Mouse (Mus musculus): ENCODE data around the gene S100a3.

S100a3 gene

DNA sequence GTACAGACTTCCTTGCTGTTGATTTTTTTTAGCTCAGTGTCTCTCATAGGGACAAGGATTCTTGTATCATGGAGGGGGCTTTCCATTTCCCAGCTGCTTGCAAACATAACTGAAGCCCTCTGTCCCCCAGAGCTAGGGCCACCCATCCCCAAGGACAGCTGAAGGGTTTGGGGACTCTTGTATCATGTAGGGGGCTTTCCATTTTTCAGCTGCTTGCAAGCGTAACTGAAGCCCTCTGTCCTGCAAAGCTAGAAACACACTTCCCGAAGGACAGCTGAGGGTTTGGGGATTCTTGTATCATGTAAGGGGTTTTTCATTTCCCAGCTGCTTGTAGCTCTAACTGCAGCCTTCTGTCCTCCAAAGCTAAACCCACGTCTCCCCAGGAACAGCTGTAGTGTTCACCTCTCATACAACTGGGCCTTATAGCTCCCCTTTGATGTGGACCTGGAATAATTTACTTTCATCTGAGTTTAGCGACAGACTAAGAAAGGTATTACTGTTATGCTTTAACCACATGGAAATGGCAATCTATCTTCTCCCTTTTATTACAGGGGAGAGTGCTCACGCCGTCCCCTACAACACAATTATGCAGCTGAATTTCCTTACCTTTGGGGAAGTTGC is at the start of gene S100a3:
Gene S100a3 (plus strand): TSS at position 571 of the 621 bp plus-strand sequence.
- no peak for DNase-seq

DNA sequence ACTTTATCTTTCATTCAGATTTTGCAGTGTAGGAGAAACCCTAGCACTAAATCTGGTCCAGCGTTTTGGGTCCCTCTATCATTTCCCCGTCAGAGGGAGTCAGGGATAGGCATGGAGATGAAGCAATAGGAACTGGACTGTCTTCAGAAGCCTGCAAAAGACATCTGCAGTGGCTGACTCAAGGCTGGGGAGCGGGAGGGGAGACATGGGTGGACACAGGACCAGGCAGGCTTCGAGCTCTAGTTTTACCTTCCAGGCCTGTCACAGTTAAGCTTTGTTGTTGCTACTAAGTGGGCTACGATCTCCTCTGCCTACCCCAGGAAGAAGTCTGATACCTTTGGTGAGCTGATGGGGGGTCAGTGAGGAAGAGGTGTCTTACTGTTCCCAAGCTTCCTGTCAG is 48.1 kb upstream of the S100a3 start:
- no peak for DNase-seq

DNA sequence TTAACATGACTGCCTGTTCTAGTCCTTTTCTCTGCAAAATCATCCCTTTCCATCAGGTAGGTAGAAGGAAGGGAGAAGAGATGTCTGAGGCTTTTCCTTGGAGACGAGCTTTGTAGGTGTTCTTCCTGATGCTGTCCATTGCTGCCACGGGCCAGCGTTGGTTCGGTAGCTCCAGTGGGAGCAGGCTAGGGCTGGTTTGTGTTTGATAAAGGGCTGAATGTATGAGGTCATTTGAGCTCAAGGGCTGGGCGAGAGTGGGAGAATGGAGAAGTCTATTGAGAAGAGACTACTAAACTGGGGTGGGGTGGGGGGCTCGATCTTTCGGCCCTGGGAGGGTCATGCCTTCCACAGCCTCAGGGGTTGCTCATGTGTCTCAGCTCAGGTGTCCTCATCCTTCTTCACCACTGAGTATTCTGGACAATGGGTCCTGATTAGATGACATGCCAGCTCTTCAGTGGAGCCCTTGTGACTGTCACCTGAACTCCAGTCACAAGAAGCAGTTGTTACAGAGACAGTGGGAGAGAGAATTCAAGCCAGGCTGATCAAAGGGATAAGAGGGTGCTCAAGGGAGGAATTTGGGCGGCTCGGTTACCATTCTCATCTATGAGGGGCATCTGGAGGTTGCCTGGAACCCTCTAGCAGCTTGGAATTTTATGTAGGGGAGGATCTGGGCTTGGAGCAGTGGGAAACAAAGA is 47.3 kb upstream of the S100a3 start:
- DNase-seq: no peak

DNA sequence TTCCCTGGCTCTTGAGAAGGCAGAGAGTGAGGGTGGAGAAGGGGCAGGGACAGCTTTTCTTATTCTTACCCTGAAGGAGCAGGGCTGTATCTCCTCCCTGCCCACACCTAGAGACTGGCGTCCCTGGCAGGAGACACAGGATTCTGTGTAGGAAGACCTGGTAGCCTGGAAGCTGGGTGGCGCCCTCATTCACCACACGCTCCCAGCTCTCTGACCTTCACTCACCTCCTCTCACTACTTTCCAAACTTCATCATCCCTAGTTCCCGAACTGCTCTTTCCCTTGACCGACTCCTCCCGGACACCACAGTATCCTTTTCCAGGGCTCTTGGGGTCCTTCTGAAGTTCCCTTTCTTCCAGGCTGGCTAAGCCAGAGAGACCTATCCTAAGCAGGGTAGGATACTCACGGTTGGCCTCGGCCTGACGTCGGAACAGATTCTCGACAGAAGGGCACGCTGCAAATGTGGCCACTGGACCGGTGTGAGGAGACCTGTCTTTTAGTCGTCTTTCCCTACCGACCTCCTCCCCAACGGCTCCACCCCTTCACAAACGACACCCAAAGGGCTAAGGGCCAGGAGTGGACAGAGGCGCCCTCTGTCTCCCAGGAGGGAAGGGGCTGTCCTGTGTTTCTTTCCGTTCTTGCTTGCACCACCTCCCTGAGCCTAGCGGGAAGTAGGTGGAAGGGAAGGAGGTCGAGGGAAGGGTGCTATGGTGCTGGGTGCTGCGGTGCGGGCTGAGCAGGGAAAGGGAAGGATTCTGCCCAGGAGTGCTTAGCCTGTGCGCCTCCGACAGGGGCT is 46.4 kb upstream of the S100a3 start, which contains the start of the genes S100a1 and S100a13:
Gene S100a1 (minus strand): TSS at position 597 of the 795 bp plus-strand sequence.
Gene S100a13 (plus strand): TSS at position 640 of the 795 bp plus-strand sequence.
- DNase-seq: peak; percentile 33 to 35

DNA sequence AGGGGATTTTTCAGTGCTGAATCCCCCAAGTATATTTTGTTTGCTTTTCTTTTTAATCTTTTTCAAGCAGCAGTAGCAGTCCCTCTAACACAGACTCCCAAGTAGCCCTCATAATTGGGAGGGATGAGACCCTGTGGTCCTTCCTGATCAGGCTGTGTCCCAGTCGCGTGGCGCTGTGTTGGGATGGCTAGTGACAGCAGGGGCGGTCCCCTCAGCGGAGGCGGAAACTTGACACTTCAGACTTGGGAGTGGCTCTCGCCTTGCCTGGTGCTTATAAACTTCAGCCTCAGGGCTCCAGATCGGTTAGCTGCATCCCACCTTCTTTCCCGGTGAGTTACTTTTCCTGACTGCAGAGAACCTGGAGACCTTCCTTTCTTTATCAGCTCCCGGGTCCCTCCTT is 45.7 kb upstream of the S100a3 start:
- peak; percentile 62 to 65 for DNase-seq

DNA sequence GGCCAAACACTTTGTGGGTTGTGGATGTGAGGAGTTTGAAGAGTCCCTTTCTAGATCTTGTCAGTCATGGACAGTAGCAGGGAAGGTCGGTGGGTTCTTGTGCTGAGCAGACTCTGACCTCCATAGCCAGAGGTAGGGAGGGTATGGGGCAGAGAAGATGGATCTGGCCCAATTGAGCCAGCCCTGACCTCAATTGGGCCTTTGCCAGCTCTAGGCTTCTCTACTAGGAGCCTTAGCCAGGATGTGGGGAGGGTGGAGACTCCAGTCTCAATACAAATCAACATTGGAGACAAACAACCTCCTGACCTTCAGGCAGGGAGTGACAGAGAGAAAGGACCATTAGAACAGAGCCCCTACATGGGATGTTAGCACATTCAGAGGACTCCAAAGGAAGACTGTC is 45.1 kb upstream of the S100a3 start:
- peak in 1 of 2 experiments; percentile 6 for DNase-seq

DNA sequence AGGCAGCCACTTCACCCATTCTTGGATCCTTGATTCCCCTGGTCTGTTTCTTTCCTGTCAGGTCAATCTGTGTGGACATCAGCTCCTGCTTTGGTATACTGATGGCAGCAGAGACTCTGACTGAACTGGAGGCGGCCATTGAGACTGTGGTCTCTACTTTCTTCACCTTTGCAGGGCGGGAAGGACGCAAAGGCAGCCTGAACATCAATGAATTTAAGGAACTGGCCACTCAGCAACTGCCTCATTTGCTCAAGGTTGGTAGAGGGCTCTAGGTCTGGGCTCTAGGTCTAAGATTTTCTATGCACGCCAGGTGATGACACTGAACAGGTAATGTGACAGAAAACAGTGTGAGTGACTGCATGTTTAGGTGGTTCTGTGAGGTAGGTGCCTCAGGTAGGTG is 44.6 kb upstream of the S100a3 start:
- no peak for DNase-seq

DNA sequence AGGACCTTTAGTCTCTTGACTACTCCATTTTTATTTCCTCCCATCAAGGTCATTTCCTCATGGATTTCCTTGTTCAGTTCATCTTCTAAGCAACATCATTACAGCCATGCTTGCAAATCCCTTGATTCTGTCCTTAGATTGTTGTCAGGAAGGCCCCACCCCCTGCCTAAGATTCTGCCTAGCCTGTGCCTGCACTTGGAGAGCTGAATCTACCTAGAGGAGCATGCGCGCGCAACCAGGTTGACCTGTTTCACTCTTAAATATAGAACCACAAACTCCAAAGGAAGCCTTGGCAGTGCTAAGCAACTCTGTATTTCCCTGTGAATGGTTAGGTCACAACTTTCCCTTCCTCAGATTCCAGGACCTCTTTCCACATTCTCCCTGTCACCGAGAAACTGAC is 42.7 kb upstream of the S100a3 start:
- DNase-seq: no peak

DNA sequence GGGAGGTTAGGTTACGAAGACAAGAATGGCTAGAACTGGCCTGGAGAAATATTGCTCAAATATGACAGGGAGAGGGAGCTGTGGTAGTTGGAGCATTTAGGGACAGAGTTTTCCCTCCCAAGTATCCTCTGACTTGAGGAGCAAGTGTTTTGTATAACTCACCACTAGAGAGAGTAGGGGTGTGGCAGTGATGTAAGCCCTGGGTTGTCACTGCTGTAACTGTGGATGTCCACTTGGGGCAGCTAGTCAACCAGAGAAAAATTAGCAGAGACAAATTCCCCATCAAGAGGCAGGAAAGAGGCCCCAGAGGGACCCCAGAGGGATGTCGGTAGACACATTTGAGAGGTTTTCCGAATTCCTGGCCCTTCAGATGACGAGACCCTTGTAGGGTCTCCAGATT is 35.0 kb upstream of the S100a3 start:
- DNase-seq: no peak

DNA sequence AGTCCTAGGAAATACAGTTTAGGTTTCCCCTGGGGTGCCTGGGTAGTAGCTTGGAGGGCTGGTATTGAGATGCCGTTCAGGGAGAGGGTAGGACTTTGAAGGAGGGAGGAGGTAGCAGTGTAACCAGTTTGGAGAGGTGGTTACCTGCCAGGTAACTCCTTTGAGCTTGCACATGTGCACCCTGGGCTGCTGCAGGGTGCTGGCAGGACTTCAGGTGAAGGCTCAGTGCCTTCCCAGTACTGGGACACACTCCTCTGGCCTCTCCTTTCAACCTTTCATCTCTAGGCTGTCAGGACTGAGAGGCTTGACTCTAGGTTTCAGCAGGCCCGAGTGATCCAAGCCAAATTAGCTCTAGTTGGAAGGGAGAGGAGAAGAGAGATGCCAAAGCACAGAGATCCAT is 34.3 kb upstream of the S100a3 start:
- DNase-seq: no peak

DNA sequence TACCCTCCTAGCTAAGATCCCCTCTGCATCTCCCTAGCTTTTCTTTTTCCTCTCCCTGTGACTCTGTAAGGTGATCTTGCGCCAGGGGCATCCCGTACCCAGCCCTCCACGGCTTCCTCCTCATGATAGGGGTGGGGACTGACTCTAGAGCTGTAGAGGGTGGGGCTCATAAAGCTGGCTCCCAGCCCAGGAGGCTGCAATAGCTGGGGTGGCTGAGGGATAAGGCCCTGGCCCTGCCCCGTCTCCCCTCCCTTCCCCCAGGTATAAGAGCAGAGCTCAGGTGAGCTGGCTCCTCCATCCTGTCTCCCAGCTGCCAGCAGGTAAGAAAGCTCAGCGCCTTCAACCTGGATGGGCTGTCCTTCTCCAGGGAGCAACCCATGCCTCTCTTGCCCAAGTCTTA is 33.8 kb upstream of the S100a3 start, which contains the start of gene S100a14:
Gene S100a14 (plus strand): TSS at position 277 of the 400 bp plus-strand sequence.
- DNase-seq: no peak

DNA sequence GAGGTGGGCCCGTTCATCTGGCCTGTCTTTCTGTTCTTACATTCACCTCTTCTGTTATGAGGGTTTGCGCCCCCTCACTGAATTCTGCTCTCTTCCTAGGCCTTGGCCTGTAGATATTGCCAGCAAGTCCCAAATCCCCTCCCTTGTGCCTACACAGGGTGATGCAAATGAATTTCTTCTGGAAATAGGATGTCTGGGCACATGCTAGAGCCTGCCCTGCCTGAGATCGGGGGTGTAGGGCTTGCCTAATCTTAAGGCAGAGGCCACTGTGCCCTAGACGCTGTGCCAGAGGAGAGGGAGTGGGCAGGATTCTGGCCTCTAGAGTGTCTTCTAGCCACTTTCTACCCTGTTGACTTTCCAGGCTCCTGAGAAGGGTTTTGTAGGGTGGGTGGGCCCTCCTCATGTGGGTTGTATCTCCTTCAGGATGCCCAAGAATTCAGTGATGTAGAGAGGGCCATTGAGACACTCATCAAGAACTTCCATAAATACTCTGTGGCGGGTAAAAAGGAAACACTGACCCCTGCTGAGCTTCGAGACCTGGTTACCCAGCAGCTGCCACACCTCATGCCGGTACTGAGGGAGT is 33.0 kb upstream of the S100a3 start:
- no peak for DNase-seq

DNA sequence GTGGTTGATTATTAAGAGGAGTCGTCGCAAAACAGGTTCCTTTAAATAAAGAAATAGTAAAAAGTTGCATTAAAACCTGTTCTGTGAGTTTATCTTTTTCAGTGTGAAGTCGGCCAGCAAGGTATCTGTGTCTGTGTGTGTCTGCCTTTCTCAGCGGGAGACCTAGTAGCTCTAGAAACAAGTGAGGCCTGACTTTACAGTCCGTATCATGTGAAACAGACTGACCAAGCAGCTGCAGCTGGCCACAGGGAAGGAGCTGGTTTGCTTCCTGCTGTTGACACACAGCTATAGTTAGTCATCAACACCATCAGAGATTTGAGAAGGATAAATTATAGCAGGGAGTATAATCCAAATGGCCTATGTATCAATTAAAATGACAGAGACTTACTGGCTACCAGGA is 28.7 kb upstream of the S100a3 start:
- DNase-seq: no peak

DNA sequence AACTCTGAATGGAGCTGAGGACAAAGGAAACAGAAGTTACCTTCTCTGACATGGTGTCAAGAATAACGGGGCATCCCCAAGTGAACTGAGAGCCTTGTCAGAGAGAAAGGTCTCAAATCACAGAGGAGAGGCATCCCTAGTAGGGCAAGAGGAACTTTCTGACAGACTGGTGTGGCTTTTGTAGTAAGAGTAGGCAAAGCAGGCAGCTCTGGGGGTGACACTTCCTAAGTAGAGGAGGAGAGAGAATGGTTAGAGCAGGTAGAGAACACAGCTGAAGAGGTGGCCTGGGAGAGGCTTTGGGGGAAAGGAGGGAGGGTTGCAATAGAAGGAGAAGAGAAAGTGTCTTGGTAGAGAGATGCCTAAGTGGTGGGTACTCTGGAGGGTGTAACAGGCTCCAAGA is 24.9 kb upstream of the S100a3 start:
- DNase-seq: no peak

DNA sequence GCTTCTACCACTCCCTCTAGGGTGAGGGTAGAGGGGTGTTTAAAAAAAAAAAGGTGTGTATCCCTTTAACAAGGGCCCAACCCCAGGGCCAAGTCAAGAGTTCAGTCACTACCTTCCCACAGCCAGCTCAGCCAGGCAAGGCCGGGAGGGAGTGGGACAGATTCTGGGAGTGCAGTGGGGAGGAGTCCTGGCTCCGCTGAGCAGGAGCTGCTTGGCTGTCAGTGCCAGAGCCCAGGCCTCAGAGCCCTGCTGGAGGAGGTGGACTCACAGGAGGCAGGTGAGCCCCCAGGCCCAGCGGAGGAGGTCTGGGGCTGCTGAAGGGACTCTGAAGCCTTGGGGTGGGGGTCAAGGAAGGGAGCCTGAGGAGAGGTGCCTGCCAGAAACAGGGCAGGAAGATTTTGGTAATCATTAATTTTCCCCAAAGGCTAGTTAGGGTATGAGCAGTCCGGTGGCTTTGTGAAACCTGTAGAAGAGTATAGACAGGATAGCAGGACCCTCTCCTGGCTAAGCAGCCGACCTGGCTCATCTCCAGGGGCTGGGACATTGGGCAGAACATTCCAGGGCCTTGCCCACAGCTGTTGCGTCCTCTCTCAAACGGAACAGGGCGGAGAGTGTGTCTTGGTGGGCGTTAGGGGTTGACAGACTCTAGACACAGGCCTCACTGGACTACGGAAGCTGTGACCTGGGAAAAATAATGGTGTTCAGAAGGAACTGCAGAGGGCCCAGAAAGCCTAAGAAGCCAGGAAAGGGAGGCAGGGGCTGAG is 23.1 kb upstream of the S100a3 start, which contains the start of gene S100a16:
Gene S100a16 (plus strand): TSS at position 114 of the 764 bp plus-strand sequence.
- peak in 1 of 2 experiments; percentile 13 for DNase-seq

DNA sequence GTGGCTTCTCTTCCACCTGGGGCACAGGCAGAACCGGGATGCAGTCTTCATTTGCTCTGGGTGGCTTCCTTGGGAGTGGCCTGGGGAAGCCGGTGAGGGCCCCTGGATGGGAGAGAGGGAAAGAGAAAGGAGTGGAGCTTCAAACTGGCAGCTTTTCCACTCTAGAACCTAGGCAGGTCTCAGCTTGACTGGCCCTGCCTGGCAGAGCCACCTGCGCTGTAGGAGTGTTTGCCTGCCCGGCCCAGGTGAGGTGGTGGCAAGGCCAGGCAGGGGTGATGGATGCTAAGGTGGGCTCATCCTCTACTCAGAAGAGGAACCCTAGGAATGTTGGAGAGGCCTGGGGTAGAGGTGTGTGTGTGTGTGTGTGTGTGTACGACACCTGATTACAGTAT is 22.5 kb upstream of the S100a3 start:
- no peak for DNase-seq

DNA sequence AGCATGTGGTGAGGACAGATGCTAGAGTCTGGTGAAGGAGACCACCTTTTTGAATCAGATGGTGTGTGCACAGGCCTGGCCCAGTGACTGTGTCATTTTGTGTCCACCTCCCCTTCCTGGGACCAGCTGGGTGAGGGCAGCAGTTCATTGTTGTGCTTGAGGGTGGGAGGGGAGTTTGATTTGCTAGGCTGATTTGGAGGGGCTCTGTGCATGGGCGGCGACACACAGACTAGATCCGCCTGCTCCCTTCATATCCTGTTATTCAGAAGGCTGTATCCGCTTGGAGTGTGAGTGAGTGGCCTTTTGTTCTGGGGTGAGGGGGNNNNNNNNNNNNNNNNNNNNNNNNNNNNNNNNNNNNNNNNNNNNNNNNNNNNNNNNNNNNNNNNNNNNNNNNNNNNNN is 19.5 kb upstream of the S100a3 start:
- no peak for DNase-seq

DNA sequence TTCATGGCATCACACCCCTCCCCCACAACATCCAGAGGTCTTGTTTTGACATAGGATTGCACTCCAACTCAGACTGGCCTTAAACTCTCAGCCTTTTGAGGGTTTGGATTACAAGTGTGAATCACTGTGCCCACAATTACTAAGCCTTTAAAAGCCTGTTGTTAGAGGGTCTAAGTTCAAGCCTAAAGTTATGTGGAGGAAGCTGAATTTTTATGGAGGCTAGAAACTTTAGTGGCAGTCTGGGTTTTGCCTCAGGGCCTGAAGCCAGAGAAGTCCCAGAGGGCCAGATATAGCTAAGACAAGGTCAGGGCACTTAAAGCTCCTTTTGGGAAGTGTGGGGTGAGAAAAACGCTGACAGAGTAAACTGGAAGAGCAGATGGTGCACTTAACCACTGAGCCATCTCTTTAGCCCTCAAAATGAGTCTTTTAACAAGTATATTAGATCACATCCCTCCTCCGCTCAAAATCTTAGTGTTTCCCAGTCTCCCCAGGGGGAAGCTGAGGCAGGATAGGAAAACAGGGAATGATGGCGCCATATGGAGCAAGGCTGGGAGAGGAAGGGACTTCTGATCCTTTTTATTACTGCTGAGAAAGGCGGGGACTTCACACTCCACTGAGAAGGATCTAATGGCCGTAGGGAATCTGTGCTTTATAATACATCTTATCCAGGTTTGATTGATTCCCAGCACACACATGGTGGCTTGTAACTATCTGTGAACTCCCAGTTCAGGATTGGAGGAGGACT is 10.5 kb upstream of the S100a3 start:
- no peak for DNase-seq

DNA sequence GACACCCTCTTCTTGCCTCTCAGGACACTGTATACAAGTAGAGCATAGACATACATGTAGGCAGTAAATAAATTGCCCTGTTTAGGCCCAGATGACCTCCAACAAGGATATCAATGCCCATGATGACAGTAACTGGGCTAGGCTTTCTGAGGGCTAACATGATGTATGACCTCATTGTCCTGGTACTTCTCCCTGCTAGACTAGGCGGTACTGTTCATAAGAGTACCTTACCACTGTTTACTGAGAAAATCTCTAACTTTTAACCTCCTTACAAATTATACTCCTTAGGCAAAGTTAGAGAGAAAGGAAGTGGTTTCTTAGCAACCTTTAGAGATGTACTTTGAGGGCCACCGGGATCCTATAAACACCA is 10.0 kb upstream of the S100a3 start:
- no peak for DNase-seq

DNA sequence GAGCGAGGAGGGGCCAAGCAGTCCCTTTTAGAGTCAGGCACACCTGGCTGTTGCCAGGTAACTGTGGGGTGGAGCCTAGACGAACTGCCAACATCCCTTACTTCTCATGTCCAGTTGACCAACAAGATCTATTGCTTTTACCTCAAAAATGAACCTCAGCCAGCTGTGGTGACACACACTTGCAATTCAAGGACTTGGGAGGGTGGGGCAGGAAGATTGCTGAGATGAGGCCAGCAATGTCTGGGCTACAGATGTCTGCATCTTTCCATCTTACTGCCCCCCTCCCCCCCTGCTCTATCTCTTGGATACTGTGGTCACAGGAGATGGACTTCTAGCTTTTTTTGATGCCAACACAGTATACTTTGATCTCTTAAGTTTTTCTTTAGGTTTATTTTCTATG is 8.1 kb upstream of the S100a3 start:
- DNase-seq: no peak

DNA sequence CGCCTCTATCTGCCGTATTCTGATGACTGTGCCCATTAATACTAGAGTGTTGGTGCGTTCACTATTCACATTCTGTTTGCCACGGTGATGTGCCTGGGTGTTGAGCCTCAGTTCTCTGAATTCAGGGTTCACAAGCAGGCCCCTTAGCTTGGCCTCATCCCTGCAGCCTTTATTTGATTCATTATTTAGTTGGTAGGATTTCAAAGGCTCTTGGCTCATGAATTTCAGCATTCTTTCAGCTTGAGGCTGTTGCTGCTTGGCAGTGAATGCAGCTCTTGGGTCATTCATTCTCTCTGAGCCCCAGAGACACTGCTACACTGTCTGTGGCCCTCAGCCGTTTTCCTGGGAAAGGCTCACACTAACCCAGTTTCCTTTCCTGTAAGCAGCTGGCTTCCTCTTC is 4.4 kb upstream of the S100a3 start:
- no peak for DNase-seq

DNA sequence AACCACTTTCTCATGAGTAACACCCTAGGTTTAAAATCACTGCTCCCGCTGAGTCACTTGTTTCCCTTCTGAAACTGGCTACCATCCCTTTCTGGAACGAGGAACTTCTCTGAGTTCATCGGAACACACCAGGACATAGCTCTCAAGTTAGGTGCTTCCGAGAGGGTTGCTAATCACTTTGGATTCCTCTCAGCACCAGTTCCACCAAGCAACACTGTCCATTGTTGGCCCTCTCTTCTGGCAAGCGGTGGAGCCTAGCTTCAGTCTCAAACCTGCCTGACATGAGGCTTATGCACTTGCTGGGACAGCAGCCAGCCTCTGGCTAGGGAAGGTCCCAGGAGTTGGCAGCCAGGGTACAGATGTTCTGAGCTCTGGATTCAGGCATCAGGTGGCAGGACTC is 14.3 kb downstream of the S100a3 start:
- no peak for DNase-seq
